Mouse (Mus musculus) layer of hippocampus, postnatal 14 days (tissue): ENCODE results near the gene Ocm. TPM values are rescaled to one million over a fixed set of nuclear protein-coding genes. Genes with fewer than 3 reads are reported as not detected.

Experiments
- DNase-seq, 2 experiments: peaks; one replicate each; pipeline ENCODE4 v3.0.0; 2021 to 2022; ENCODE audit warnings: low spot score in 2 of 2, mixed read lengths in 1 of 2
- total RNA-seq, 2 experiments: library from RNA; stranded (reverse); gene quantifications; 2 replicates each; pipeline ENCODE4 v1.2.3; 2021

Gene Ocm
- total RNA-seq, 2 experiments from 2014 or later, result not detected

GRCm38 (mm10) chr5:144002461-144003192 lies 23.8 kb downstream of the Ocm start:
- no peak for DNase-seq

GRCm38 (mm10) chr5:143999409-143999808 lies 27.1 kb downstream of the Ocm start:
- DNase-seq, result no peak

GRCm38 (mm10) chr5:143994632-143995365 lies 31.7 kb downstream of the Ocm start:
- no peak for DNase-seq

GRCm38 (mm10) chr5:143993849-143994248 lies 32.6 kb downstream of the Ocm start:
- no peak for DNase-seq

GRCm38 (mm10) chr5:143993260-143993659 lies 33.2 kb downstream of the Ocm start:
- DNase-seq, result no peak

- DNase-seq, result no peak
Measured at GRCm38 (mm10) chr5:143992661-143993060, 33.8 kb downstream of the Ocm start.

- no peak for DNase-seq
Measured at GRCm38 (mm10) chr5:143990086-143990485, 36.4 kb downstream of the Ocm start.

- peak in 1 of 2 experiments; percentile 38 for DNase-seq
Measured at GRCm38 (mm10) chr5:143989046-143989445, 37.4 kb downstream of the Ocm start.

- DNase-seq, result no peak
Measured at GRCm38 (mm10) chr5:143987596-143987995, 38.9 kb downstream of the Ocm start.

- no peak for DNase-seq
Measured at GRCm38 (mm10) chr5:143985381-143985780, 41.1 kb downstream of the Ocm start.

- DNase-seq, result no peak
Measured at GRCm38 (mm10) chr5:143982361-143982760, 44.1 kb downstream of the Ocm start.

GRCm38 (mm10) chr5:143980858-143981257 lies 45.6 kb downstream of the Ocm start:
- DNase-seq, result no peak

- no peak for DNase-seq
Measured at GRCm38 (mm10) chr5:143976726-143977431, 49.6 kb downstream of the Ocm start.

GRCm38 (mm10) chr5:143976232-143976631 lies 50.2 kb downstream of the Ocm start:
- DNase-seq, result no peak

- DNase-seq, result no peak
Measured at GRCm38 (mm10) chr5:143975631-143975933, 50.9 kb downstream of the Ocm start.

GRCm38 (mm10) chr5:143974931-143975630 lies 51.4 kb downstream of the Ocm start:
- peak; percentile 51 to 54 for DNase-seq

- no peak for DNase-seq
Measured at GRCm38 (mm10) chr5:143972628-143973027, 53.8 kb downstream of the Ocm start.
